Mouse (Mus musculus): ENCODE measurements at regions not wholly inside any gene's neighbourhood (a gene's known extent, or its start where the extent isn't known, plus 50 kb on each side); places are given as distances from the start of the nearest gene placed in this dataset.

- no peak for DNase-seq (ENCODE audit: low spot score)
These were observed 91.2 kb downstream of the Srek1 start for GRCm38 (mm10) chr13:103683169-103683568.

GRCm38 (mm10) chr13:103680740-103681139 lies 93.7 kb downstream of the Srek1 start:
- DNase-seq (ENCODE audit: low spot score), result no peak

- DNase-seq (ENCODE audit: low spot score), result no peak
These were observed 94.4 kb downstream of the Srek1 start for GRCm38 (mm10) chr13:103680052-103680451.

- no peak for DNase-seq (ENCODE audit: low spot score)
These were observed 97.6 kb downstream of the Srek1 start for GRCm38 (mm10) chr13:103676831-103677230.

GRCm38 (mm10) chr13:103676221-103676620 lies 98.2 kb downstream of the Srek1 start:
- no peak for DNase-seq (ENCODE audit: low spot score)

- no peak for DNase-seq (ENCODE audit: low spot score)
These were observed 103.8 kb downstream of the Srek1 start for GRCm38 (mm10) chr13:103670611-103671010.

GRCm38 (mm10) chr13:103669856-103670255 lies 104.6 kb downstream of the Srek1 start:
- DNase-seq (ENCODE audit: low spot score), result no peak

GRCm38 (mm10) chr13:103667749-103668148 lies 106.7 kb downstream of the Srek1 start:
- no peak for DNase-seq (ENCODE audit: low spot score)

- no peak for DNase-seq (ENCODE audit: low spot score)
These were observed 114.0 kb downstream of the Srek1 start for GRCm38 (mm10) chr13:103660248-103660996.

GRCm38 (mm10) chr13:103655966-103656365 lies 118.4 kb downstream of the Srek1 start:
- DNase-seq (ENCODE audit: low spot score), result no peak

GRCm38 (mm10) chr13:103653216-103653615 lies 121.2 kb downstream of the Srek1 start:
- no peak for DNase-seq (ENCODE audit: low spot score)

GRCm38 (mm10) chr13:103649383-103649782 lies 125.0 kb downstream of the Srek1 start:
- DNase-seq (ENCODE audit: low spot score), result no peak

GRCm38 (mm10) chr13:103648016-103648415 lies 126.4 kb downstream of the Srek1 start:
- DNase-seq (ENCODE audit: low spot score), result no peak

- DNase-seq (ENCODE audit: low spot score), result no peak
These were observed 128.4 kb downstream of the Srek1 start for GRCm38 (mm10) chr13:103646035-103646434.

GRCm38 (mm10) chr13:103643993-103644722 lies 130.2 kb downstream of the Srek1 start:
- DNase-seq (ENCODE audit: low spot score), result no peak

- no peak for DNase-seq (ENCODE audit: low spot score)
These were observed 130.9 kb downstream of the Srek1 start for GRCm38 (mm10) chr13:103643486-103643885.

- DNase-seq (ENCODE audit: low spot score), result no peak
These were observed 131.6 kb downstream of the Srek1 start for GRCm38 (mm10) chr13:103642542-103643375.

GRCm38 (mm10) chr13:103638038-103638437 lies 136.4 kb downstream of the Srek1 start:
- no peak for DNase-seq (ENCODE audit: low spot score)

GRCm38 (mm10) chr13:103637414-103637813 lies 137.0 kb downstream of the Srek1 start:
- DNase-seq (ENCODE audit: low spot score), result no peak

GRCm38 (mm10) chr13:103636595-103636994 lies 137.8 kb downstream of the Srek1 start:
- DNase-seq (ENCODE audit: low spot score), result no peak

GRCm38 (mm10) chr13:103623810-103624209 lies 150.6 kb downstream of the Srek1 start:
- no peak for DNase-seq (ENCODE audit: low spot score)

GRCm38 (mm10) chr13:103623319-103623718 lies 151.1 kb downstream of the Srek1 start:
- DNase-seq (ENCODE audit: low spot score), result no peak

GRCm38 (mm10) chr13:103622324-103622723 lies 152.1 kb downstream of the Srek1 start:
- no peak for DNase-seq (ENCODE audit: low spot score)
